In genomic region chr7:78566617-78567016, GRCm38 (mm10) we compare ENCODE assay signal across 8 mouse cellular contexts.
A peak's percentile ranks its signal among the peaks of the same experiment; 100 is the strongest.
DNase-seq lines count a peak whose midpoint lies in the region; ATAC-seq and TF ChIP-seq lines count a peak whose summit lies in the region.

No protein-coding gene starts in this region.

- peak; percentile 27 to 89 for DNase-seq in adrenal gland, adult (ENCODE audit: inconsistent age in 2 of 2, low spot score in 1 of 2)
- DNase-seq in adrenal gland, postnatal 4 days (ENCODE audit: low spot score in 2 of 2), result no peak
- DNase-seq in left cerebral cortex, adult 2 months (ENCODE audit: extremely low spot score in 1 of 2, low spot score in 2 of 2), result no peak
- DNase-seq in left cerebral cortex, adult 11 months (ENCODE audit: low spot score), result no peak
- DNase-seq in adrenal gland, postnatal 14 days, result peak; percentile 42
- peak; percentile 32 for DNase-seq in lung, postnatal 10 days
- no peak for DNase-seq in gastrocnemius, adult 8-10 months (ENCODE audit: low spot score in 2 of 2)

- TF ChIP-seq CTCF in left cerebral cortex, adult 2 months (IDR thresholded peaks at IDR 0.05), result peak; percentile 81

- intact Hi-C loops in left cerebral cortex, adult 2 months (cut with DNase I), result no loop called here

- H3K4me3 ChIP-seq in left cerebral cortex, adult 2 months, result no peak overlapping the region

- no peak overlapping the region for H3K27ac ChIP-seq in left cerebral cortex, adult 2 months

- ATAC-seq in monocyte, adult 5-6 weeks (replicated peaks; ENCODE audit: insufficient number of reproducible peaks, low FRiP score, low TSS enrichment, poor library complexity, severe bottlenecking), result no peak

Comparison
In these comparisons a context has a peak if more than half of its experiments do, and no peak if none do; other contexts are left out.
1. DNase-seq: peak in adrenal gland, adult (2 of 2), adrenal gland, postnatal 14 days (single experiment) and lung, postnatal 10 days (single experiment); none in adrenal gland, postnatal 4 days (0 of 2), left cerebral cortex, adult 2 months (0 of 2), left cerebral cortex, adult 11 months (single experiment) and gastrocnemius, adult 8-10 months (0 of 2).